Mouse (Mus musculus): ENCODE measurements around the gene Polr3a.
"Not testable (repeated sequence)": the region's sequence is repeated elsewhere in the genome, so short reads cannot be mapped to it uniquely, and the experiment has no call there.

Gene Polr3a

DNA sequence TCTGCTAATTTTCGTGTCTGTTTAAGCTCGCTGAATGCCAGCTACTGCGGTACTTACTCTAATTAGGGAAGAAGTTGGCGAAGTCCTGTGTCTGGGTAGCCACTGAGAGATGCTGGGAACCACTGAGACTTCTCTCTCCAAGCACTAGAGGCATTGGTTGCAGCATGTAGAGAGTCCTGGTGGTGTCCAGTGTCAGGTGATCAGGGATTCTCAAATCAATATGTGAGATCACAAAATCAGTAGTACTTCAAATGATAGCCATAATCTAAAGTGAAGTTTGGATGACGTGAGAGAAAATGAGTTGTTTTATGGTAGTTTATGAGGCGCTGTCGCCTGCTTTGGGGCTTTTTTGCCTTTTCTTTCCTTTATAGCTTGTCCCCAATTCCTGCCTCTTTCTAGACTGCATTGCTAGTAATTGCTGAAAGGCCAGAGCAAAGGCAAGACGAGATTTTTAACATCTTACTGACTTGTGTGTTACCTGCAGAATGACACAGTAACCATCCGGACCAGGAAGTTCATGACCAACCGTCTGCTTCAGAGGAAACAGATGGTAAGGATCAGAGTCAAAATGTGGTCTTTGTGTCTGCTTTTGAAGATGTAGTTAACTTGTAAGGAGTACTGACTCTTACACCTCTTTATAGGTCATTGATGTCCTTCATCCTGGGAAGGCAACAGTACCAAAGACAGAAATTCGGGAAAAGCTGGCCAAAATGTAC, 4.6 kb upstream of the Polr3a start:
- DNase-seq = no peak

DNA sequence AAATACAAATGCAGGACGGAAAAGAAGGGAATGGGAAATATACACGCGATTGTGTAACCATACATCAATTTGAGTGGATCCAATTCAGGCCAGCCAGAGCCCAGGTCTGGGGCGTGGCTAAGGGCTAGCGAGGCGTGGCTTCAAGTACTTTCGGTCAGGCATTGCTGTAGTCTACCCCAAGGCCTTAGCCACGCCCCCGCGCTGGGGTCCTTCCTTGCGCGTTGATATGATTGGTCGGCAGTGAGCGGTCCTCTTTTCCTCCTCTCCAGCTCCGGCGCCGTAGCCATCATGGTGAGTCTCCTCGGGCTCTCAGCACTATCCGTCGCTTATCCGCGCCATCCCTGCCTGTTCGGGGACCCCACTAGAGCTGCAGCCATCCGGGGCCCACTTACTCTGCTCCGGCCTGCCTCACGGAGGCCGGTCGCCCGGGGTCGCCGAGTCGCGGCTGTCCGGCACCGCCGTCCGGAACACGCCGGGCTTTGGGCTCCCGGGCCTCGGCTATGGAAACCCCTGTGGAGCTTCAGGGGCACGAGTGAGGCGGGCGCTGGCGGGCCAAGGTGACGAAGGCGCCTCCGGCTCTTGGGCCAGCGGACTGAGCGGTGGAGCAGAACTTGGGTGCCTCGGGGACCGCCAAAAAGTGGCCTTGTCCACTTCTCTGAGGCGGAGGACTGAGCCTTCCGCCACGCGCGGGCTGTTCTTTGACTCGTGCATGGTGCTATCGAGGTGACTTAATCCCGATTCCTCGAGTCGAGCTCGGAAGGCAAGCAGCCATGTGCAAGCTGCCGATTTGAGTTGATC, 3.8 kb upstream of the Polr3a start:
- peak; percentile 94 to 95 for DNase-seq

DNA sequence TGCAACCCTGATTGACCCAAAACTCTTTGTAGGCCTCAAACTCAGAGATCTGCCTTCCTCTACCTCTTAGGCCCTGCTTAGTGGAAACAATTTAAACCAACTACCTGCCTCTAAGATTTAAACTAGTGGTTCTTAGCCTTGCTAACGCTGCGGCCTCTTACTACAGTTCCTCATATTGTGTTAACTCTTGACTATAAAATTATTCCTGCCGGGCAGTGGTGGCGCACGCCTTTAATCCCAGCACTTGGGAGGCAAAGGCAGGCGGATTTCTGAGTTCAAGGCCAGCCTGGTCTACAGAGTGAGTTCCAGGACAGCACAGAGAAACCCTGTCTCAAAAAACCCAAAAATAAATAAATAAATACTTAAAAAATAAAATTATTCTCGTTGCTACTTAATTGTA, 2.9 kb upstream of the Polr3a start:
- not testable (repeated sequence) for DNase-seq

DNA sequence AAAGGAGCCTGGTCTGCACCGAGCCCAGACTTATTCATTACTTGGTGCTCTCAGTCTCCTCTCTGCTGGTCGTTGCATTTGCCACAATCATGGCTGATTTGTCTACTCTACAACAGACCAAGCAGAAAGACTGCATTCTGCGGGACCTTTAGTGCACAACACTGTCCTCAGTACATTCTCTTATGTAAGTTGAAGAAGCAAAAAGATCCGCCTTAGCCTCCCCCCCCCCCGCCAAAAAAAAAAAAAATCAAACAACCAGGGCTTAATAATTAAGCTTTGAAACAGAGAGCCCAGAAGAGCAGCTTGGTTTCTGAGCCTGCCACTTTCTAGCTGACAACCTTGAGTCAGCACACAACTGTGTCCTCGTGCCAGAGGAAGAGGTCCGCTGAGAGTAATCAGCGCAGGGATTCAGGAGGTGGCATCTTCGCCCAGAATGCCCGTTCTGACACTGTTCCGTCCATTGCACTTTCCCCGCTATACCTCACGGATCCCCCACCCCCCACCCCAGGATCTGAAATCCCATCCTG, 554 bp downstream of the Polr3a start:
- DNase-seq = no peak

DNA sequence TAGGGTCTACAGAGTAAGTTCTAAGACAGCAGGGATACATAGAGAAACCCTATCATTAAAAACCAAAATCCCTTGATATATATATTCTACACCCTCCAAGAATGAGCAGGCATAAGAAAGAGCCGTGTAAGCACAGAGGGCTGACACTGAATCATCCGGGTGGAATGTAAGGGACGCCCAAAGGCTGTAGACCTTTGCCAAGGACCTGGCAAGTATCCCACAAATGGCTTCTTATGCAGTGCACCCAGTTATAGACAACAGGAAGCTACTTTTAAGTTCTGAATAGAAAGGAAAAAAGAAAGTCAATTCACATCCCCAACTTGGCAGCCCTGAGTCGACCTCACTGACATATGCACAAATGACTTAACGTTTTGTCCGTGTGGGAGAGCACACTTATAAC, 18.1 kb downstream of the Polr3a start:
- DNase-seq = no peak

DNA sequence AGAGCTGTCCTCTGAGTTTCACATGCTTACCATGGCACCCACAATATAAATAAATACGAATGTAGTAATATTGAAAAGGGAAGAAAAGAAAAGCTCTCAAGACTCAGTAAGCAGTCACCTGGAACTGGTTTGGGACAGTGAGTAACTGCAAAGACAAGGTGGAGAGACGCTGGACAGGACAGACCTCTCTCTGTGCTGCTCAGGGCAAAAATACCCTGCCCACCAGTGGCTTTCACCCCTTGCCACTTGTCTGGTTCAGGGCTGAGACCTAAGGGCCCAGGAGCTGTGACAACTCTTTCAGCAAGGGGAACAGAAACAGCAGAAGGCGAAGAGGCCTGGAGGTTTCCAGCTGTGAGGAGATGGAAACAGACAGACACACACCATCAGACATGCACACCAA, 28.7 kb downstream of the Polr3a start:
- no peak for DNase-seq

DNA sequence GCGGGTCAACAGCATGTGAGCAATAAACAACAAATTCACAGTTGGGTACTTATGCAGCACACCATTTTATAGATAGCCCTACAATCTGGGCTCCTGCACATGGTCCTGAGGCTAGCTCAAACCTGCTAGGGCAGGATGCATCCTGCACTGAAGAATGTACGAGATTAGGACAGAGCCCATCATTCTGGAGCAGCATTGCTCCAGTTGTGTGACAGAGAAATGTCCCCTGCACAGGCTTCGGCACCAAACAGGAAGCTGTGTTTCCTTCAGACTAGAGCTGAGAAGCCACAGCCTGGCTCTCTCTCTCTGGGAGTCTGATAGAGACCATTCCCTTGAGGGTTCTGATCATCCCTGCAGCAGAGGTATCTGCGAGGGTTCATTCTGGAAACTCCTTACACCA, 43.3 kb downstream of the Polr3a start:
- not testable (repeated sequence) for DNase-seq
